Mouse (Mus musculus) bone marrow macrophage, adult 2 months (primary cell): Measurements from ENCODE around the gene Pkd2. TPM values are rescaled to one million over a fixed set of nuclear protein-coding genes. Genes with fewer than 3 reads are reported as not detected.

ENCODE experiments used
- H3K27ac ChIP-seq: 2 replicates; pipeline ENCODE4 v1.5.1; 2012; ENCODE audit warnings: low read depth, low read length; ENCODE audit not compliant: insufficient read depth
- H3K4me1 ChIP-seq: 2 replicates; pipeline ENCODE4 v1.6.1; 2012; ENCODE audit warnings: low read length; ENCODE audit not compliant: control insufficient read depth, insufficient read depth
- H3K4me3 ChIP-seq: 2 replicates; pipeline ENCODE4 v1.5.1; 2012; ENCODE audit warnings: mild to moderate bottlenecking, low read length, moderate library complexity; ENCODE audit not compliant: insufficient read depth
- CTCF ChIP-seq: IDR thresholded peaks from 2 replicates; pipeline ENCODE4 v1.5.1; 2012; ENCODE audit warnings: low read depth, mild to moderate bottlenecking, low read length, moderate library complexity
- POLR2A ChIP-seq: IDR thresholded peaks from 2 replicates; pipeline ENCODE4 v1.6.1; 2012; ENCODE audit warnings: mild to moderate bottlenecking, low read depth, low read length, borderline replicate concordance
- polyA plus RNA-seq: library from polyadenylated mRNA; stranded (reverse); fragments of >200 nt; gene quantifications from 2 replicates; pipeline ENCODE4 v1.2.4, GENCODE M21; 2012; ENCODE audit not compliant: missing spikeins, insufficient read depth, insufficient read length

Pkd2 gene
- polyA plus RNA-seq, result 17.8 and 20.7 TPM in 2 replicates

DNA sequence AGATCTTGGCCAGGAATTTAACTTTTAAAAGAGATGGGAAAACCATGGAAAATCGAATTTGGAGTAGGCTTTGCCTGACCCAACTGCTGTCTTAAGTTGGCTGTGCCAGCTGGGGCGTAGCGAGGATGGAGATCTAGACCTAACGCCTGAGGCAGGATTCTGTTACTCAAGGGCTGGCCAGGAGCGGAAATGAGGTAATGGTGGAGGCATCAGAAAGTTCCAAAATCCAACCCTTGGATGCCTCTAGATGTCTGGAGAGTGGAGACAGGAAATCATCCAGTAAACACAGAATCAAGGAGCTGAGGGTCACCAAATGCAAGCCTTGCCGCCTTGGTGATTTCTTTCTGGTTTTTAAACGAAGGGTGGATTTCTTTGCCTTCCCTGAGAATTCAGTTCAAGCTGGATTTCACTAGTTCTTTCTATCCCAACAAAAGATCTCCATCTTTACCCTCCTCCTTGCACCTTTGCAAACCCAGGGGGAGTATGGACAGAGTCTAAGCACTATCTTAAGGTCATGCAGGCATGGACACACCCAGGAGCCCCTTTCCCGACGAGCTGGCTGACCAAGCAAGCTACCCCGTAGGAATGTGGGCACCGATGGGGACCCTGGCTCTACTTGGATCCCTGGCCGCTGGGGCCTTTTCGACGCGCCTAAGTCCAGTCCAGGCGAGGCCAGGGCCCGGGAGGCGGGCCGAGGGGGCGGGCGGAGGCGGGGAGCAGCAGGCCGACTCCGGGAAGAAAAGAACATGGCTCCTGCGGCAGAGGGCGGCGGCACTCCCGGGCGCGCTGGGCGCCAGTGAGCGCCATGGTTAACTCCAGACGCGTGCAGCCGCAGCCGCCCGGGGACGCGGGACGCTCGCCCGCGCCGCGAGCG is at the start of gene Pkd2:
Gene Pkd2 (plus strand): TSS at position 619 of the 874 bp plus-strand sequence.
- Histone ChIP-seq H3K27ac (no peak within 1 kb of the TSS), H3K4me1 (peaks cover 9% of the 10 kb centered on the region), H3K4me3 (peak within 1 kb of the TSS; percentile 99)
- 0 out of 2 replicates have a peak, but pooled peaks have one; percentile 18 for TF ChIP-seq POLR2A
- no peak for TF ChIP-seq CTCF

DNA sequence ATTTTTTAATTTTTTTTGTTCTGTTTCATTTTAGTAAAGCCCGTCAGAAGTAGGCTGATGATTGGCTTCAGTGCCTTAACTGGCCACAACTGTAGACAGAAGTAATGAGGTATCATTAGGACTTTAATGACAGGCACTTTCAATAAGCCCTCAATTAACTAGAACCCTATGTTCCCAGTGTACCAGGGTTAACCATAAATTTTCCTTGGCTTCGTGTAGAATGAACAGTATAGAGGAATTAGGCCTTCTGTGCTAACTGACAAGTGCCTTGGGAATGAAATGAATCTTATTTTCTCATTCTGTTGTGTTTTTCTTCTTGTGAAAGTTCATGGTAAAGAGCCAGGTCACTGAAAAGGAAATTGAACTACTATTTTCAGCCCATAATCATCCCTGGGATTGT is 43.3 kb upstream of the Pkd2 start:
- peaks cover 4% of the 10 kb centered on the region for H3K4me1 ChIP-seq
- no peak overlapping the region for H3K27ac ChIP-seq
- H3K4me3 ChIP-seq, result no peak overlapping the region
- TF ChIP-seq POLR2A (no peak), CTCF (no peak)

DNA sequence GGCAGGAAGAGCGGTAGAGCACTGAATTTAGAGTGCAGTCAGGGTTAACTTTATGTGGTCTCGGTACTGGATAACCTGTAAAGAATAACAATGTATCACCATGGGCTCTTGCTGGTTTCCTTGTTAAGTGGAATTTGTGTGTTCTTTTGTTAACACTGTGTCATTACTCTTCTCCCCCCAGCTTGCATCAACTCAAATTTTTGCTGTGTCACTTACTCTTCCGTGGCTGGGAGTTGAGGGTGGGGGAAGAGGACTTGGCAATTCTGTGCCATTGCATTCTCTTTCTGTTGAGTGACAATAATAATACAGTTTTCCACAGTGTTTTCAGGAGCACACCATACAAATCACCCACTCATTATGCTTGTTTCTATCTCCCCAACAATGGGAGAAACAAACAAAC is 42.2 kb upstream of the Pkd2 start:
- TF ChIP-seq CTCF (no peak), POLR2A (no peak)
- no peak overlapping the region for H3K27ac ChIP-seq
- H3K4me1 ChIP-seq, result peaks cover 4% of the 10 kb centered on the region
- no peak overlapping the region for H3K4me3 ChIP-seq

DNA sequence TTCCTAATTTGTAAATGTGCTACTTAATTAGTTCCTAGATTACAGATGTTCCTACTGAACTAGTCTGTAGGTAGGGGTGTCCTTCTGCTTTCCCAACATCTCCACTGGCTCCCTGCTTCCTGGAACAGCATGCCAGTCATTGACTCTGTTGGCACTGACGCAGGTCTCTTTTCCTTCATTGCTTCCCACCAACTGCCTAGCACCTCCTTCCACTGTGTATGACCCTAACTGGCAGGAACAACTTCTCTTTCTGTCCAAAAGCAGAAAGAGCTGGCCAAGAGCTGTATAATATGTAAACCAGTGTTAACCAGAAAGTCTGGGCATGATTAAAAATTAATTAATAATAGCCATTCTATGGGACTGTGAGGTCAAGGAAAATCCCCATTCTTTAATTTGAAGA is 41.5 kb upstream of the Pkd2 start:
- no peak overlapping the region for H3K4me3 ChIP-seq
- TF ChIP-seq CTCF, result no peak
- H3K27ac ChIP-seq, result no peak overlapping the region
- H3K4me1 ChIP-seq, result peaks cover 4% of the 10 kb centered on the region

DNA sequence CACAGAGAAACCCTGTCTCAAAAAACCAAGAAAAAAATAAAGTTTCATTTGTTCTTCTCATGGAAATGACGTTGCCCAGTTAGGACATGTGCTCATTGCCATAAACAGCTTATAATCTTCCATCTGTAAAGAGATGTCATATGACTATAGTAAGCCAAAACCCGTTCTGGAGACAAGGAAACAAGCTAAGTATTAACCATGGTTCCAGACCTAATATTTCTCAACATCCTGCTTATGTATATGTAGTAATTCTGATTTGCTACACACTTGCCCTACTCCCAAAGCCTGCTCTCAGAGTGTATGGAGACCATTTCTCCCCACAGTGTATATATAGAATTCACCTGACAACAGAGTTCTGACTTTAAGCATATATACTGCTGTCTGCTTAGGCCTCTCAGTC is 37.2 kb upstream of the Pkd2 start:
- Histone ChIP-seq H3K27ac (no peak overlapping the region), H3K4me1 (peaks cover 16% of the 10 kb centered on the region), H3K4me3 (no peak overlapping the region)
- TF ChIP-seq CTCF (no peak), POLR2A (no peak)

DNA sequence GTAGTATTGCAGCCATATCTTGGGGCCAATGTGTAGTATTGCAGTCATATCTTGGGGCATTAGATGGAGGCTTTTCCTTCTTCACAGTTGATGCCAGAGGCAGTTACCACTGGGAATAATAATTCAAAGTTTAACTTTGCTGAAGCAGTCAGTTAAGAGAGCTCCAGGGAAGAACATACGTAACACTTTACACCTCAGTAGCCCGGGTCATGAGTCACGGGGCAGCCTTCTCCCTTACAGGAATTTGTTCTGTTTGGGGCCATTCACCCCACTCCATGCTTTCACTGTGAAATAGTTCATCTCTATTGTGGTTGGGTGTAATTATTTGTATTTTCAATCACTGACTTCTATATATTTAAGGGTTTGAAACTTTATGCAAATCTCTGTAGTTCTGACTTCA is 35.4 kb upstream of the Pkd2 start:
- TF ChIP-seq CTCF (no peak), POLR2A (no peak)
- Histone ChIP-seq H3K4me1 (peaks cover 15% of the 10 kb centered on the region), H3K4me3 (no peak overlapping the region), H3K27ac (no peak overlapping the region)

DNA sequence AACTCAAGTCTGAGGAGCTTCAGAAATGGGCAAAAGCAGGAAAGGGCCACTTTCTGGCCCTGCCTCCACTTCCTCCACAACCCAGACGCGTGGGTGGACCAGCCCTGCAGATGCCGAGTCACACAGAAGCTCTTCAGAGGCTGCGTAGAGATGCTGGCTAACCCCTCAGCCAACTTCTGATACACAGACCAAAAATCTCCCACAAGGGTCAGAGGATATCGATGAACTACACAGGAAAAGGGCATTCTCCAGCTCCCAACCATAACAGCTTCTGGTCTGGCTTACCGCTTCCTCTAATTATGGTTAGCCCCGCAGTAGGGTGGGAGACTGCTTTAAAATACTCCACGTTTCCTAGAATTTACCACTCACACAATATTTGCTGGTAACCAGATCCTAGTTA is 33.3 kb upstream of the Pkd2 start:
- Histone ChIP-seq H3K4me3 (no peak overlapping the region; the same call in 1 of the 2 replicates), H3K27ac (peak overlapping the region; percentile 61), H3K4me1 (peaks cover 21% of the 10 kb centered on the region)
- TF ChIP-seq POLR2A (no peak), CTCF (no peak)

- Histone ChIP-seq H3K4me3 (no peak overlapping the region), H3K27ac (no peak overlapping the region), H3K4me1 (peaks cover 33% of the 10 kb centered on the region)
- TF ChIP-seq CTCF, result 0 out of 2 replicates have a peak, but pooled peaks have one; percentile 23
- TF ChIP-seq POLR2A, result no peak
Measured at GRCm38 (mm10) chr5:104432886-104433285, 26.4 kb upstream of the Pkd2 start.

- Histone ChIP-seq H3K4me3 (0 out of 2 replicates have a peak overlapping the region, but pooled peaks have one; percentile 18), H3K4me1 (peaks cover 33% of the 10 kb centered on the region), H3K27ac (peak overlapping the region; percentile 66)
- TF ChIP-seq POLR2A, result no peak
- no peak for TF ChIP-seq CTCF
Measured at GRCm38 (mm10) chr5:104433968-104434565, 25.2 kb upstream of the Pkd2 start.

GRCm38 (mm10) chr5:104434835-104435301 is 24.4 kb upstream of the Pkd2 start, which contains the start of gene Spp1:
Gene Spp1, plus strand, starts transcription at chr5:104435118.
- H3K4me1 ChIP-seq, result peaks cover 33% of the 10 kb centered on the region
- H3K27ac ChIP-seq, result peak within 1 kb of the TSS; percentile 76
- H3K4me3 ChIP-seq, result peak within 1 kb of the TSS; percentile 73
- TF ChIP-seq CTCF, result no peak
- peak; percentile 94 for TF ChIP-seq POLR2A
